Mouse (Mus musculus) skeletal muscle tissue, postnatal 0 days (tissue): ENCODE data around the gene Wdr17. TPM values are rescaled to one million over a fixed set of nuclear protein-coding genes. Genes with fewer than 3 reads are reported as not detected.

Experiments
- polyA plus RNA-seq: library from polyadenylated mRNA; unstranded; fragments of >200 nt; fragmentation: Nextera tagmentation; extraction: Ambion mirVana; gene quantifications from 2 replicates; pipeline ENCODE4 v1.2.1, GENCODE M21; 2015

The Wdr17 gene
- 0.05 TPM in 1 of 2 replicates, not detected in the other for polyA plus RNA-seq

GRCm38 (mm10) chr8:54886987-54887785, at the start of gene Wdr17:
TSS of gene Wdr17 (minus strand) at chr8:54887184.

DNA sequence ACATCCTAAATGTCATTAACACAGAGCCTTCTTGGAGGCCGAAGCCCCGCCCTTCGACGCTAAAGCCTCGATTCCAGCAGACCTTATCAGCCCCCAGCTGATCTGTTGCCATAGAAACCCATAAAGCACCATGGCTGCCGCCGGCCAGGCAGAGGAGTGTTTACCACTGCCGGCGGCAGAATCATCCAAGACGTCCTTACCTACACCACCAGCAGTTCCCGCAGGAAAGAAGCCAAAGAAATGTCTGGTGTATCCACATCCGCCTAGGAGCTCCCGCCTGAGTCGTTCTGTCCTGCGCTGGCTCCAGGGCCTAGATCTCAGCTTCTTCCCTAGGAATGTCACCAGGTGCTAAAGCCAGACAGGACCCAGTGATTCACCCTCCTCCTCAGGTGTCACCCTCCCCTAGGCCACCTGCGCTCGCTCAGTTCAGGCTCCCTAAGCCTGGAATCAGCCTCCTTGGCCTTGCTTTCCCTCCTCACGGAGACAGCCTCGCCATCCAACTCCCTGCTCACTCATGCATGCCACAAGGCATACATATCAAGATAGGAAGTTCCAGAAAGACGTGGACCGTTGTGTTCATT, 286.2 kb downstream of the Wdr17 start, which contains the start of gene Spata4:
Gene Spata4, plus strand, starts transcription at position 111 of the 581 bp plus-strand sequence.

Other genes starting within 250 kb of the Wdr17 start
- 2.1 TPM in 2 replicates for gene Gpm6a, start 67.7 kb upstream of the Wdr17 start, polyA plus RNA-seq